Mouse (Mus musculus) C2C12 (cell line): ENCODE data around the gene Irf4.

Source experiments
- CTCF ChIP-seq: IDR thresholded peaks from one replicate; pipeline ENCODE4 v1.5.1; 2011; ENCODE audit not compliant: control insufficient read depth, insufficient read depth, insufficient read length
- MAX ChIP-seq: IDR thresholded peaks from one replicate; pipeline ENCODE4 v1.6.1; 2011; ENCODE audit warnings: mild to moderate bottlenecking, control low read depth

- TF ChIP-seq MAX (no peak), CTCF (no peak)
Observed at GRCm38 (mm10) chr13:30737257-30737656, 11.8 kb upstream of the Irf4 start.
